Mouse (Mus musculus) liver, embryonic 15.5 days (tissue): ENCODE results near the gene Trim46. TPM values are rescaled to one million over a fixed set of nuclear protein-coding genes. Genes with fewer than 3 reads are reported as not detected.

ENCODE experiments used
- ATAC-seq: fragments of 200-750 bp; cut with Nextera tagmentation; 2 replicates; pipeline ENCODE4 v1.8.0; 2017; ENCODE audit warnings: moderate number of reproducible peaks, mild to moderate bottlenecking, moderate library complexity; ENCODE audit not compliant: insufficient read depth
- H3K27ac ChIP-seq: fragments of 300-500 bp; sonication (generic); replicated peaks from 2 replicates; pipeline ENCODE4 v1.5.1; 2015; ENCODE audit warnings: mild to moderate bottlenecking, inconsistent platforms
- H3K27me3 ChIP-seq: fragments of 300-500 bp; sonication (generic); 2 replicates; pipeline ENCODE4 v1.6.1; 2015; ENCODE audit warnings: mild to moderate bottlenecking, inconsistent platforms
- H3K36me3 ChIP-seq: fragments of 300-500 bp; sonication (generic); replicated peaks from 2 replicates; pipeline ENCODE4 v1.6.1; 2015; ENCODE audit warnings: moderate library complexity, mild to moderate bottlenecking, inconsistent platforms
- H3K4me1 ChIP-seq: fragments of 300-500 bp; sonication (generic); replicated peaks from 2 replicates; pipeline ENCODE4 v1.6.1; 2015; ENCODE audit warnings: inconsistent platforms
- H3K4me2 ChIP-seq: fragments of 300-500 bp; sonication (generic); 2 replicates; pipeline ENCODE4 v1.6.1; 2015; ENCODE audit warnings: moderate library complexity, mild to moderate bottlenecking, inconsistent platforms
- H3K4me3 ChIP-seq: fragments of 300-500 bp; sonication (generic); replicated peaks from 2 replicates; pipeline ENCODE4 v1.5.1; 2015; ENCODE audit warnings: mild to moderate bottlenecking, inconsistent platforms
- H3K9ac ChIP-seq: fragments of 300-500 bp; sonication (generic); 2 replicates; pipeline ENCODE4 v1.6.1; 2015; ENCODE audit warnings: moderate library complexity, mild to moderate bottlenecking, inconsistent platforms
- H3K9me3 ChIP-seq: fragments of 300-500 bp; sonication (generic); replicated peaks from 2 replicates; pipeline ENCODE4 v1.6.1; 2016; ENCODE audit warnings: inconsistent platforms
- WGBS: fragments of 180-500 bp; shearing (Covaris S2); methylation state at CpG from one replicate; pipeline ENCODE4 v1.1.7; 2015; ENCODE audit warnings: mixed read lengths; ENCODE audit not compliant: insufficient replicate concordance; 5-methylcytosine and 5-hydroxymethylcytosine counted together
- polyA plus RNA-seq: library from polyadenylated mRNA; unstranded; fragments of >200 nt; fragmentation: Nextera tagmentation; extraction: Ambion mirVana; gene quantifications from 2 replicates; pipeline ENCODE4 v1.2.1, GENCODE M21; 2015

Gene Trim46
- polyA plus RNA-seq, 1 experiment from 2014 or later, result 0.23 TPM

DNA sequence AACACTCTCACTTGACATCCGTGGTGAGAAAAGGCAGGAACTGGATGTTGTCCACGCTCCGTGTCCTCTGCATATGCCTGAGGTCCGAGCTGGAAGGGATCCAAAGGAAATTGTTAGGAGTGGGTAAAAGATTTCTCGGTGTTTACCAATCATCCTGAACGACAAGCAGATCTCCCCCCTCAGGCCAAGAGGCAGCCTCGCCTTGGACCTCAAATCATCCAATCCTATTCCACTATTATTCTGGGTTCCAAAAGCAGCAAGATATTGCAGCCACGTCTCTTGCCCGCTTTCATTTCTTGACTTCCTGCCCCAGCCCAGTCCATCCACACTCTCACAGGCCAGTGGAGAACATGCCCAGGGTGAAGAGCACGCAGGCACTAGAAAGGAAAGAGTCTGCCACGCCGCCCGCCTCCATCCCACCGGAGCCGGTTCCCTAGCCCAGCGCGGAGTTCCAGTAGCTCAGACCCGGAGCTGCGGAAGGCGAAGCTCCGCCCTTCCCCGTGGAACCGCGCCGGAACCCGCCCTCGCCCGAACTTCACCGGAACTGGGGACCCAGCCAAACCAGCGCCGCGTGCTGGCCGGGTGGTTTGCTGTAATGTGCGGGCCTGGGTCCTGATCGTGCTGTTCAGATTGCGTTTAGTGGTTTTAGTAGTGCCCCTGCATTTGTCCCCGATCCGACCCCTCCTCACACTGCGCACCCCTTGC lies 24.1 kb upstream of the Trim46 start, which contains the start of gene Slc50a1:
Gene Slc50a1 (minus strand): TSS at position 520 of the 705 bp plus-strand sequence.
- Histone ChIP-seq H3K36me3 (no peaks in the 10 kb centered on the region), H3K4me3 (peak within 1 kb of the TSS; percentile 63), H3K4me2 (peak within 1 kb of the TSS; percentile 76), H3K27me3 (peaks cover 12% of the 10 kb centered on the region), H3K9me3 (no peaks in the 10 kb centered on the region), H3K27ac (peak within 1 kb of the TSS; percentile 31; the same call in 1 of the 2 replicates), H3K4me1 (peaks cover 41% of the 10 kb centered on the region), H3K9ac (peak within 1 kb of the TSS; percentile 48)
- WGBS, result 2% methylated on average over 39 of the region's 39 CpGs
- peak; percentile 43; the same call in 1 of the 2 replicates for ATAC-seq

DNA sequence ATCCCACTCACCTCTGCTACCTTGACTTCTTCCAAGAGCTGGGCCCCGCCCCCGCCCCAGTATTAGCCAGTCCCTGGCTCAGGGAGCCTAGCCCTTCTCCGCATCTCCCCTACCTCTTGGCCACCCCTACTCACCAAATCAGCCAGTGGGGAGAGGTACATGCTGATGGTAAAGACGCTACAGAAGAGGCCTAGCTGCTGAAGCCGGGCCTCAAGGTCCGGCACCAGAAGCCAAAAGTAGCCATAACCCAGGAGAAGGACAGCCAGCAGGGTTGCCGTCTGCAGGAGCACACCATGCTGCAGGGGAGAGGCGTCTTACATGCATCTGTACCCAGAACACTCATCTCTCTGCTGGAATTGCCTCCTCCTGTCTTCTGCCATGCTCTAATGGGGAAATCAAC lies 22.8 kb upstream of the Trim46 start:
- Histone ChIP-seq H3K4me1 (peaks cover 41% of the 10 kb centered on the region), H3K9me3 (no peaks in the 10 kb centered on the region), H3K4me3 (0 out of 2 replicates have a peak overlapping the region, but pooled peaks have one; percentile 63), H3K27ac (no peak overlapping the region), H3K9ac (no peak overlapping the region), H3K4me2 (peak overlapping the region; percentile 76), H3K27me3 (peaks cover 12% of the 10 kb centered on the region), H3K36me3 (no peaks in the 10 kb centered on the region)
- no peak for ATAC-seq
- WGBS, result 81% methylated on average over 8 of the region's 8 CpGs

- ATAC-seq, result peak; percentile 79
- peak overlapping the region; percentile 73 for H3K9ac ChIP-seq
- no peaks in the 10 kb centered on the region for H3K36me3 ChIP-seq
- peak overlapping the region; percentile 43 for H3K27ac ChIP-seq
- peak overlapping the region; percentile 84 for H3K4me2 ChIP-seq
- H3K9me3 ChIP-seq, result no peaks in the 10 kb centered on the region
- H3K27me3 ChIP-seq, result peaks cover 10% of the 10 kb centered on the region
- peak overlapping the region; percentile 69 for H3K4me3 ChIP-seq
- WGBS, result 0% methylated on average over 20 of the region's 20 CpGs
- peaks cover 41% of the 10 kb centered on the region for H3K4me1 ChIP-seq
Observed at GRCm38 (mm10) chr3:89266439-89266893, 20.4 kb upstream of the Trim46 start.

DNA sequence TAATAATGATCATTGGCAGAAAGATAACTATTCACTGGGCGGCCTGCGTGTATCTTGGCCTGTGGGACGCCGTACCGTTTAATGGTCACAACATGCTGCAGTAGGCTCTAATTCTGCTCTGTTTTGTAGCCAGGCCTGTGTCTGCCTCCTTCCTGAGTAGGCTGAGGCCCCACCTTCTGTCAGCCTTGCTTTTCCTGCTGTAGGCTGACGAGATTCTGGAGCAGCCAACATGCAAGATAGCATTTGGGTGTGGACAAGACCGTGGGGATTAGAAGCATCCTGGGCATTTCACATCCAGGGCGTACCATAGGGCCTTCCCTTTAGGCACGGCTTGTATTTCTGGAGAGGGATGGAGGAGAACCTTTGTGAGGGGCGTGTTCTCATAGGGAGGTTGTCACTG lies 16.3 kb upstream of the Trim46 start:
- Histone ChIP-seq H3K4me1 (peaks cover 12% of the 10 kb centered on the region), H3K9me3 (no peaks in the 10 kb centered on the region), H3K36me3 (no peaks in the 10 kb centered on the region), H3K27me3 (peaks cover 22% of the 10 kb centered on the region), H3K4me2 (no peak overlapping the region), H3K27ac (no peak overlapping the region), H3K4me3 (no peak overlapping the region), H3K9ac (no peak overlapping the region)
- ATAC-seq, result no peak
- WGBS, result 42% methylated on average over 10 of the region's 10 CpGs

GRCm38 (mm10) chr3:89260211-89260610 lies 14.1 kb upstream of the Trim46 start:
- no peak overlapping the region for H3K4me3 ChIP-seq
- no peak overlapping the region for H3K9ac ChIP-seq
- H3K27ac ChIP-seq, result no peak overlapping the region
- 67% methylated on average over 3 of the region's 3 CpGs for WGBS
- H3K4me2 ChIP-seq, result no peak overlapping the region
- no peaks in the 10 kb centered on the region for H3K9me3 ChIP-seq
- no peak for ATAC-seq
- H3K4me1 ChIP-seq, result no peaks in the 10 kb centered on the region
- H3K27me3 ChIP-seq, result peaks cover 33% of the 10 kb centered on the region
- no peaks in the 10 kb centered on the region for H3K36me3 ChIP-seq

- no peak within 1 kb of the TSS for H3K27ac ChIP-seq
- H3K36me3 ChIP-seq, result no peaks in the 10 kb centered on the region
- no peak within 1 kb of the TSS for H3K4me3 ChIP-seq
- H3K9ac ChIP-seq, result no peak within 1 kb of the TSS
- H3K4me2 ChIP-seq, result no peak within 1 kb of the TSS
- WGBS, result 46% methylated on average over 7 of the region's 7 CpGs
- peaks cover 5% of the 10 kb centered on the region for H3K4me1 ChIP-seq
- H3K9me3 ChIP-seq, result no peaks in the 10 kb centered on the region
- H3K27me3 ChIP-seq, result peaks cover 36% of the 10 kb centered on the region
- ATAC-seq, result no peak
Observed at GRCm38 (mm10) chr3:89259076-89259475, 13.0 kb upstream of the Trim46 start, which contains the start of gene Dpm3. Gene Dpm3 (plus strand): TSS chr3:89259358.

DNA sequence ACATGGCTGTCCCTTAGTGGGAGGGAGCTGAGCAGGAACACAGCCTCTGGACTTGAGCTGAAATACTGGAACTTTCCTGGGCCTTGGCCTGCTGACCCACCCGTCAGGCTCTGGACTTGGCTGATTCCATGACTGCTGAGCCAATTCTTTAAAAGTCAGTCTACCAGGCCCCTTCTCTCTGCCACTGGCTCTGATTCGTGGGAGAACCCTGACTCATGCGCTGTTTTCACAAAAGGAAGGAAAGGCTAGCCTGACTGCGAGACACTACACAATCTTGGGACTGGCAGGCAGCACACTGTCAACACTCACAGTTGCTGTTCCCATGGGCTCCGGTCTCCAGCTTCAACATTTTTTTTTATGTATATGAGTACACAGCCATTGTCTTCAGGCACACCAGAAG lies 10.1 kb upstream of the Trim46 start:
- 50% methylated on average over 5 of the region's 5 CpGs for WGBS

GRCm38 (mm10) chr3:89254994-89255393 lies 8.9 kb upstream of the Trim46 start:
- 38% methylated on average over 5 of the region's 5 CpGs for WGBS
- Histone ChIP-seq H3K4me1 (peaks cover 17% of the 10 kb centered on the region), H3K9ac (no peak overlapping the region), H3K27me3 (peaks cover 66% of the 10 kb centered on the region), H3K27ac (no peak overlapping the region), H3K4me3 (no peak overlapping the region), H3K4me2 (no peak overlapping the region), H3K9me3 (no peaks in the 10 kb centered on the region), H3K36me3 (no peaks in the 10 kb centered on the region)
- ATAC-seq, result no peak

More for the DNA sequence above, 10.1 kb upstream of the Trim46 start:
- ATAC-seq, result no peak
- Histone ChIP-seq H3K9me3 (no peaks in the 10 kb centered on the region), H3K27me3 (peaks cover 56% of the 10 kb centered on the region), H3K4me1 (peaks cover 10% of the 10 kb centered on the region), H3K36me3 (no peaks in the 10 kb centered on the region), H3K9ac (no peak overlapping the region), H3K4me2 (no peak overlapping the region), H3K27ac (no peak overlapping the region), H3K4me3 (no peak overlapping the region)

GRCm38 (mm10) chr3:89251365-89251895 lies 5.3 kb upstream of the Trim46 start:
- peaks cover 46% of the 10 kb centered on the region for H3K27me3 ChIP-seq
- H3K9ac ChIP-seq, result no peak overlapping the region
- H3K4me1 ChIP-seq, result peaks cover 33% of the 10 kb centered on the region
- 5% methylated on average over 17 of the region's 17 CpGs for whole genome bisulfite sequencing
- no peaks in the 10 kb centered on the region for H3K9me3 ChIP-seq
- H3K4me2 ChIP-seq, result peak overlapping the region; percentile 42
- peak overlapping the region; percentile 6; the same call in 1 of the 2 replicates for H3K4me3 ChIP-seq
- H3K36me3 ChIP-seq, result no peaks in the 10 kb centered on the region; the same call in 1 of the 2 replicates
- no peak overlapping the region for H3K27ac ChIP-seq
- ATAC-seq, result peak; percentile 40

DNA sequence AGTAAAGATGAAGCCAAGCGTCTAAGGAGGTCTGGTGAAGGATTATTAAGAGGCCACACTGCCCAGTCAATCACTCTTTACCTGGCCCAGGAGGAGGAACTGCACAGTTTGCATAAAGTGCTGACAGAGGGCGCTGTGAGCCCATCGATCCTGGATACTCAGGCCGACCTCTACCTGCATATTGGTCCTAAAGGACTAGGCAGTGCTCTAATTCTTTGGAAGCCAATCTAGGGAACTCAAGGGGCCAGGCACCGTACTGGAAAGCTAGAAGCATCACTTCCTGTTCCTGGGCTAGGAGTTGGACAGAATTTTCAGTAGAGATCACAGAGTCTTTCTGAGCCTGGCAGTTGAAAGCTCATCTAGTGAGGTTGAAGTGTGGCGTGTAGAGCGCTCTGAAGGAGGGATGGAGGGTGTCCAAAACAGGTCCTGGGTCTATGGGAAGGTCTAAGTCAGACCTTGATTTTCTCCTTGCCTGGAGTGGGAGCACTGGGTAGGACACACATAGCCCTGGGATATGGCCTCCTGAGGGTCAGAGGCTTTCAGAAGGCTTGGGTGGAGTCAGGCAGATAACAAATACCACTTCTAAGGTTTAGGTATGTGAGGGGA lies 4.4 kb upstream of the Trim46 start:
- Histone ChIP-seq H3K4me1 (peaks cover 42% of the 10 kb centered on the region), H3K27me3 (peaks cover 48% of the 10 kb centered on the region), H3K4me3 (no peak overlapping the region), H3K9ac (no peak overlapping the region), H3K27ac (no peak overlapping the region), H3K36me3 (no peaks in the 10 kb centered on the region; the same call in 1 of the 2 replicates), H3K4me2 (no peak overlapping the region; the same call in 1 of the 2 replicates), H3K9me3 (no peaks in the 10 kb centered on the region)
- WGBS, result 14% methylated on average over 7 of the region's 7 CpGs
- ATAC-seq, result no peak

GRCm38 (mm10) chr3:89247466-89247865 lies 1.4 kb upstream of the Trim46 start:
- peaks cover 52% of the 10 kb centered on the region for H3K27me3 ChIP-seq
- no peak for ATAC-seq
- no peak overlapping the region for H3K27ac ChIP-seq
- peak overlapping the region; percentile 90 for H3K4me2 ChIP-seq
- no peaks in the 10 kb centered on the region for H3K9me3 ChIP-seq
- H3K4me1 ChIP-seq, result peaks cover 66% of the 10 kb centered on the region
- peak overlapping the region; percentile 78; the same call in 1 of the 2 replicates for H3K4me3 ChIP-seq
- H3K36me3 ChIP-seq, result no peaks in the 10 kb centered on the region; the same call in 1 of the 2 replicates
- 60% methylated on average over 4 of the region's 4 CpGs for WGBS
- H3K9ac ChIP-seq, result no peak overlapping the region
